Mouse (Mus musculus) megakaryocyte-erythroid progenitor cell, adult 5-6 weeks (primary cell): ENCODE measurements at regions not wholly inside any gene's neighbourhood (a gene's known extent, or its start where the extent isn't known, plus 50 kb on each side); places are given as distances from the start of the nearest gene placed in this dataset.
"Not testable (repeated sequence)": the region's sequence is repeated elsewhere in the genome, so short reads cannot be mapped to it uniquely, and the experiment has no call there.

Source experiments
- ATAC-seq: replicated peaks from 2 replicates; pipeline ENCODE4 v1.8.0; 2016; ENCODE audit warnings: mild to moderate bottlenecking, inconsistent platforms; ENCODE audit not compliant: severe bottlenecking, poor library complexity, low FRiP score, low TSS enrichment

- no peak for ATAC-seq
Observed at GRCm38 (mm10) chr6:68680099-68680791, 1144.6 kb upstream of the Tacstd2 start.

- ATAC-seq: peak; percentile 79
Observed at GRCm38 (mm10) chr6:68668433-68668832, 1132.8 kb upstream of the Tacstd2 start.

GRCm38 (mm10) chr6:68632309-68632708 lies 1096.7 kb upstream of the Tacstd2 start:
- not testable (repeated sequence) for ATAC-seq

GRCm38 (mm10) chr6:68631787-68632186 lies 1096.2 kb upstream of the Tacstd2 start:
- no peak for ATAC-seq

GRCm38 (mm10) chr6:68606033-68606432 lies 1070.4 kb upstream of the Tacstd2 start:
- no peak for ATAC-seq
